Mouse (Mus musculus): Measurements from ENCODE around the gene Syngr3.
"Not testable (repeated sequence)": the region's sequence is repeated elsewhere in the genome, so short reads cannot be mapped to it uniquely, and the experiment has no call there.

The Syngr3 gene

GRCm38 (mm10) chr17:24689251-24690081 lies at the start of gene Syngr3:
TSS of gene Syngr3 (minus strand) at chr17:24689955.
- no peak for DNase-seq

GRCm38 (mm10) chr17:24738238-24738637 lies 48.5 kb upstream of the Syngr3 start:
- peak; percentile 72 for DNase-seq

DNA sequence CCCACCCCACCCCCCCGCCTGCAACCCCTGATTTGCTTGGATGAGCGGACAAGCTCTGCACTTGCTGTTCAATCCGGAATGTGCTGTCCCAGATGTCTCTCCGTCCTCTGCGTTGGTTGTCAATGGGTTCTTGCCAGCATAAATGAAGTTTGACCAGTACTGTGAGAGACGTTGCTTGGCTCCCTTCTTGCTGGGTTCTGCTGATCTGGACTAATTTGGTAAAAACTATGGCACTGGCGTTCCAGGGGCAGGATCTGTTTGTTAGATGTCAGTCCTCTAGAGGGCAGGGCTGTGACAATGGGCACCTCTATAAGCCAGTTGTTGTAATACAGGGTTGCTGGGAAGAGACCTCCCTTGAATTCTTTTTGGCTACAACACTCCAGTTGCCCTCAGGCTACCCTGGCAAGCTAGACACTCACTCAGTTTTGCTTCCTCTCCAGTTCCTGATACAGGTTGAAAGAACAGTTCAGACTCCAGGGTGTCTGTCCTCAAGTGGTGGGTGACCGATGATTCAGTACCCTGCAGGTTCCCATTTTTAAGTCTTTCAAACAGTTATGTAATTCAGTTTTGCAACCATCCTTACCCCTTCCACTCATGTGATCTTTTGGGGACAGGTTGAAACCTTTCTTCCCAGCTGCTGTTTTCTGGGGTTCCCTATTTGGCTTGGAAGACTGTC lies 47.5 kb upstream of the Syngr3 start:
- peak; percentile 44 for DNase-seq

DNA sequence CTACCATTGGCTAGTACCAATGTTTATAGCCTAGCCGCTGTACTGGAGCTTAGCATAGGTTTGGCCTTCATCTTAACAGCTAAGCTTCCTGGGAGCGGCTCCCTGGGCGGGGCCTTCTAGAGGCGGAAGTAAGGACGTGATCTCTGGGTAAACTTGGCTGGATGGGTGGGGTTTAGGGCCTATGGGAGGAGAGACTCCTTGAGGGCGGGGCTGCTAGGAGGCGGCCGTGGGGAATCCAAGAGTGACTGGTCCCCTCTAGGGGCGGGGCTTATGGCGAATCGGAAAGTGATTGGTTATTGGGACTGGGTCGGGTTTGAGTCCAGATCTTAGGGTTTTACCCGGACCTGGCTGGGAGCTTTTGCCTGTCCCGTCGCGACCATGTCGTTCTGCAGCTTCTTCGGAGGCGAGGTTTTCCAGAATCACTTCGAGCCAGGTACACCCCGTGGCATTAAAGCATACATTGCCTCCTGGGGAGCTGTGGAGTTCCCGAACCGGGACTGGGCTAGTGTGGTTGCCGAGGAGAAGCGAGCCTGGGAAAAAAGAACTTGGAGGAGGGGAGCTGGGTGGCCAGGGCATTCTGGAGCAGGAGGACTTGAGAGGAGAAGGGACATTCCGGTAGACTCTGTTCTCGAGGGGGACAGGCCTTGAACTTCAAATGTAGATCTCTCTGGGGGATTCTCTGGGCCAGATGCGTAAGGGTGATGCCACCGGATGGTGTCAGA lies 46.7 kb upstream of the Syngr3 start, which contains the start of gene Msrb1:
Gene Msrb1, plus strand, starts transcription at position 313 of the 722 bp plus-strand sequence.
- DNase-seq: peak; percentile 98

GRCm38 (mm10) chr17:24735446-24735845 lies 45.7 kb upstream of the Syngr3 start:
- DNase-seq: no peak

DNA sequence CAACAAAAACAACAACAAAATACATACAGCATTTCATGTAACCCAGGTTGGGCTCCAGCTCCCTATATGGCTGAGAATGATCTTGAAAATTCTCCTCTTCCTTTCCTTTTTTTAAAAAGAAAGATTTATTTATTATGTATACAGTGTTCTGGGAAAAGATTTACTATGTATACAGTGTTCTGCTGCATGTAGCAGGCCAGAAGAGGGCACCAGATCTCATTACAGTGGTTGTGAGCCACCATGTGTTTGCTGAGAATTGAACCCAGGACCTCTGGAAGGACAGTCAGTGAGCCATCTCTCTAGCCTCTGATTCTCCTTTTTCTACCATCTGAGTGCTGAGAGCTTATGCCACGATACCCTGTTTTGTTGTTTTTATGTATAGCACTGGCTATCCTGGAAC lies 44.8 kb upstream of the Syngr3 start:
- DNase-seq: no peak

GRCm38 (mm10) chr17:24733434-24734050 lies 43.8 kb upstream of the Syngr3 start:
- DNase-seq: no peak

- no peak for DNase-seq
Observed at GRCm38 (mm10) chr17:24732233-24732935, 42.6 kb upstream of the Syngr3 start.

DNA sequence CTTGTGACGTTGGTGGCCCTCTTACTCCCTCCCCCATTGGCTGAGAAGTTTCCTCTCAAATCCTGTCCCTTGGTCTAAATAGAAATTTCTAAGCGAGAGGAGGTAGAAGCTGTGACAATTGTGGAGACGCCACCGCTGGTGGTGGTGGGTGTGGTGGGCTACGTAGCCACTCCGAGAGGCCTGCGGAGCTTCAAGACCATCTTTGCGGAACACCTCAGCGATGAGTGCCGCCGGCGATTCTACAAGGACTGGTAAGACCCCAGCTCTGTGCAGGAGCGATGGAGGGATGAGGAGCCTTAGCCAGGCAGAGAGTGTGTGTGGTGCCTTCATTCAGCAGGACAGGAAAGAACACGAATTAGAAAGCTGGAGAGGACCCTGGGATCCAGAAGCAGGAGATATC lies 41.0 kb upstream of the Syngr3 start:
- DNase-seq: no peak

GRCm38 (mm10) chr17:24729067-24729466 lies 39.3 kb upstream of the Syngr3 start:
- no peak for DNase-seq

GRCm38 (mm10) chr17:24728184-24728583 lies 38.4 kb upstream of the Syngr3 start:
- no peak for DNase-seq

DNA sequence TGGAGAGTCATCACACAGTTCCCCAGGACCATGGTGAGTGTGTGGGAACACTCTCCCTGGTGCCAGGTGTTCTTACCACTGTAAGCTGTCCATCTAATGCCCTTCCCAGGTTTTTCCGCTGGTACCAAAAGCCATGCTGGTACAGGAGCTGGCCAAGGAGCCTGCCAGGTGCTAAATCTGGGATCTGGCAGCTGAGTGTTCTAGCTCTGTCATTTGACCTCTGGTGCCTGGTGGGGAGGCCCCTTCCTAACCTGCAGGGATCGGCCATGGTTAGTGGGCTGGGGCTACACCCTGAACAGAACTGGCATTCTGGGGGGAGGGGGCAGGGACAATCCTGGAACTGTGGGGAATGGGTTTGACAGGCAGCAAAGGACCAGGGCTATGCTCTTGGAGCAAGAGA lies 37.9 kb upstream of the Syngr3 start, which contains the start of gene Rpl3l:
Gene Rpl3l, plus strand, starts transcription at position 203 of the 400 bp plus-strand sequence.
- DNase-seq: no peak

GRCm38 (mm10) chr17:24725637-24726390 lies 36.1 kb upstream of the Syngr3 start:
- DNase-seq: no peak

- DNase-seq: peak; percentile 97
Observed at GRCm38 (mm10) chr17:24724184-24724583, 34.4 kb upstream of the Syngr3 start, which contains the start of gene Ndufb10. TSS of gene Ndufb10 (minus strand) at chr17:24724478.

DNA sequence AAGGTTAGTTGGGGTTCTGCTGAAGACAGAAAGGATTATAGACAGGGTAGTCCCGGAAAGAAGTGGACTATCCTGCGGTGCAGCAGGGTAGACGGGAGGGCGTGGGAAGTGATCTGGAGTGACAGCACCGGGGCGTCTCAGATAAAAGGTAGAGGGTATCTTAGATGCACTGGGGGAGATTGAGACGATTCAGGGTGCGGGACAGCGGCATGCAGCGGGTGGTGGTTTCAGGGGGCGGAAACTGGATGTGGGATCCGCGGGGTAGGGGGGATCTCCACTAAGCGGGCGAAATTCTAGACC lies 34.1 kb upstream of the Syngr3 start:
- no peak for DNase-seq

GRCm38 (mm10) chr17:24723122-24723880 lies 33.5 kb upstream of the Syngr3 start:
- no peak for DNase-seq

DNA sequence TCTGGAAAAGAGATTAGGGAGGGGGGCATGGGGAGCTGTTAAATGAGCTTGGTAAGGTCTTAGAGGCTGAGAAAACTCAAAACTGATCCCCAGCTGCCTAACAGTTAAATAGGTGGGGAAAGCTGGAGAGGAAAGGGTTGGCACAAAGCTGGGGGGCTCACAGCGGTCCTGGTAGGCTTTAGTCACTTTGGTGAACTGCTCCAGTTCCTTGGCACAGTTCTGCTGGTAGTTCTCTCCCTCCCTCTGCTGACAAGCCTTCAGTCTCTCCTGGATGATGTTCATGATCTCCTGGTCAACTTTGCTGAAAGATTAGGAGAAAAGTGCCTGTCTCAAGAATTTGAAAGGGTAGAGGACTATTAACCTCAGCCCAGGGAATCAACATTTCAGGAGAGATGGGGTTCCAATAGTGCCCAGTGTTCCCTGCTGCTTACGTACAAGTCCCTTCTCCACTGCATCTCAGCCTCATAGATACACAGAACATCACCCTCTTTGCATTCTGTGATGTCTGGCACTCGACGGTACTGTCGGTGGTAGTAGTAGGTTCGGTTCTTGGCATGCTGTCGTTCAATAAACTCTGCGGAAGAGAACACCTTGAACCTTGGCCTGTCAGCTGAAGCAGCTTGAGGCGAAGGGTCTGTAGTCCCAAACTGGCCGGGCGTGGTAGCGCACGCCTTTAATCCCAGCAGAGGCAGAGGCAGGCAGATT lies 32.6 kb upstream of the Syngr3 start:
- no peak for DNase-seq

DNA sequence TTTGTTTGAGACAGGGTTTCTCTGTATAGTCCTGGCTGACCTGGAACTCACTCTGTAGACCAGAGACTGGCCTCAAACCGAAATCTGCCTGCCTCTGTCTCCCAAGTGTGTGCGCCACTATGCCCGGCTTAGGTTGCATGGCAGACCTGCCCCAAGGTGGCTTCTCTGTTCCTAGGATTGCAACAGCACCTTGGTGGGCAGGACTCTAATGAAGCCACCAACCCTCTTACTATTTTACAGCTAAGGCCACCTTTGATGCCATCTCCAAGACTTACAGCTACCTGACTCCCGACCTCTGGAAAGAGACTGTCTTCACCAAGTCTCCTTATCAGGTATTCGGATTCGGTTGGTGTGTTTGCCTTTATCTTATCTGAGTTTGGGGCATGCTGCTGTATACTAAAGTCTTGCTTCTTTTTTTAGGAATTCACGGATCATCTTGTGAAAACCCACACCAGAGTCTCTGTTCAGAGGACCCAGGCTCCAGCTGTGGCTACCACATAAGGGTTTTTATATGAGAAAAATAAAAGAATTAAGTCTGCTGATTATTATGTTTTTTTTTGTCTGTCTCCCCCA lies 31.7 kb upstream of the Syngr3 start:
- DNase-seq: not testable (repeated sequence)

GRCm38 (mm10) chr17:24720616-24721015 lies 30.9 kb upstream of the Syngr3 start:
- DNase-seq: not testable (repeated sequence)

All from kidney, postnatal 14 days (tissue).